Comparison of ENCODE assay signal across 13 mouse cellular contexts in genomic region chr5:116518047-116518446, GRCm38 (mm10).
DNase-seq lines count a peak whose midpoint lies in the region; ATAC-seq lines count a peak whose summit lies in the region.
"Had no signal": no experiment of that assay in that cellular context is flagged by ENCODE, and none has a peak within 500 bp of the region (broad histone marks: within the 10 kb centered on the region; RNA-seq: fewer than 3 reads in every experiment).

No protein-coding gene starts in this region.

- no peaks in the 10 kb centered on the region for H3K4me1 ChIP-seq in hindbrain, embryonic 10.5 days (replicated peaks)
- H3K4me1 ChIP-seq in hindbrain, embryonic 13.5 days (replicated peaks): peaks cover 25% of the 10 kb centered on the region
- H3K4me1 ChIP-seq in midbrain, embryonic 14.5 days (ENCODE audit: control insufficient read depth, insufficient read depth, low read length): 0 out of 2 replicates have a peak, but pooled peaks cover 11% of the 10 kb centered on the region
- H3K4me1 ChIP-seq in midbrain, embryonic 16.5 days (ENCODE audit: control insufficient read depth, insufficient read depth, low read length): peaks cover 8% of the 10 kb centered on the region
- no peaks in the 10 kb centered on the region for H3K4me1 ChIP-seq in limb, embryonic 10.5 days
- H3K4me1 ChIP-seq: embryonic facial prominence, embryonic 13.5 days; lung, embryonic 15.5 days had no signal

- WGBS in hindbrain, embryonic 10.5 days: 29% methylated on average over 4 of the region's 4 CpGs
- 23% methylated on average over 4 of the region's 4 CpGs for WGBS in hindbrain, embryonic 13.5 days
- 24% methylated on average over 4 of the region's 4 CpGs for WGBS in midbrain, embryonic 14.5 days
- 20% methylated on average over 4 of the region's 4 CpGs for WGBS in midbrain, embryonic 16.5 days
- 31% methylated on average over 4 of the region's 4 CpGs for WGBS in limb, embryonic 10.5 days

- no peaks in the 10 kb centered on the region for H3K27me3 ChIP-seq in hindbrain, embryonic 10.5 days (ENCODE audit: insufficient read depth, poor library complexity, severe bottlenecking)
- no peaks in the 10 kb centered on the region for H3K27me3 ChIP-seq in hindbrain, embryonic 13.5 days
- H3K27me3 ChIP-seq in midbrain, embryonic 14.5 days (ENCODE audit: control insufficient read depth, insufficient read depth, low read length): no peaks in the 10 kb centered on the region
- H3K27me3 ChIP-seq in midbrain, embryonic 16.5 days (ENCODE audit: control insufficient read depth, insufficient read depth, low read depth, low read length): no peaks in the 10 kb centered on the region
- H3K27me3 ChIP-seq in limb, embryonic 10.5 days (ENCODE audit: low read depth, poor library complexity, severe bottlenecking): no peaks in the 10 kb centered on the region
- H3K27me3 ChIP-seq: CH12.LX; embryonic facial prominence, embryonic 13.5 days; lung, embryonic 15.5 days had no signal

- DNase-seq in hindbrain, embryonic 10.5 days (ENCODE audit: low spot score): peak; percentile 39
- DNase-seq in midbrain, embryonic 14.5 days: no peak
- DNase-seq in adrenal gland, postnatal 25 days: peak; percentile 38
- DNase-seq in limb, embryonic 10.5 days (ENCODE audit: low spot score): peak; percentile 65
- no peak for DNase-seq in left cerebral cortex, postnatal 25 days (ENCODE audit: low spot score in 2 of 2)
- DNase-seq: cerebellum, adult 11 months; forebrain, postnatal 0 days had no signal

- H3K27ac ChIP-seq in hindbrain, embryonic 10.5 days: no peak overlapping the region
- H3K27ac ChIP-seq in hindbrain, embryonic 13.5 days: no peak overlapping the region
- peak overlapping the region; percentile 20; the same call in 1 of the 2 replicates for H3K27ac ChIP-seq in midbrain, embryonic 14.5 days (replicated peaks; ENCODE audit: low read depth, low read length)
- no peak overlapping the region for H3K27ac ChIP-seq in midbrain, embryonic 16.5 days (ENCODE audit: low read length)
- H3K27ac ChIP-seq in limb, embryonic 10.5 days: no peak overlapping the region
- H3K27ac ChIP-seq: embryonic facial prominence, embryonic 13.5 days; lung, embryonic 15.5 days had no signal

- H3K4me3 ChIP-seq in hindbrain, embryonic 10.5 days: no peak overlapping the region
- H3K4me3 ChIP-seq in hindbrain, embryonic 13.5 days: no peak overlapping the region
- no peak overlapping the region for H3K4me3 ChIP-seq in midbrain, embryonic 14.5 days (replicated peaks; ENCODE audit: low read depth, low read length)
- no peak overlapping the region for H3K4me3 ChIP-seq in midbrain, embryonic 16.5 days (ENCODE audit: low read depth, low read length)
- no peak overlapping the region for H3K4me3 ChIP-seq in limb, embryonic 10.5 days
- H3K4me3 ChIP-seq: embryonic facial prominence, embryonic 13.5 days; lung, embryonic 15.5 days had no signal

- H3K9me3 ChIP-seq in hindbrain, embryonic 10.5 days: no peaks in the 10 kb centered on the region
- no peaks in the 10 kb centered on the region for H3K9me3 ChIP-seq in hindbrain, embryonic 13.5 days
- H3K9me3 ChIP-seq in midbrain, embryonic 14.5 days (ENCODE audit: control insufficient read depth, low read length): no peaks in the 10 kb centered on the region
- no peaks in the 10 kb centered on the region for H3K9me3 ChIP-seq in midbrain, embryonic 16.5 days (replicated peaks; ENCODE audit: control insufficient read depth, low read length, poor library complexity, severe bottlenecking)
- no peaks in the 10 kb centered on the region for H3K9me3 ChIP-seq in limb, embryonic 10.5 days (replicated peaks)
- H3K9me3 ChIP-seq: embryonic facial prominence, embryonic 13.5 days; lung, embryonic 15.5 days had no signal

- intact Hi-C loops in left cerebral cortex, postnatal 25 days (cut with DNase I): no loop called here

- H3K4me2 ChIP-seq in hindbrain, embryonic 13.5 days: no peak overlapping the region
- no peak overlapping the region for H3K4me2 ChIP-seq in midbrain, embryonic 14.5 days (ENCODE audit: low read length)
- H3K4me2 ChIP-seq in midbrain, embryonic 16.5 days (ENCODE audit: low read length): no peak overlapping the region
- H3K4me2 ChIP-seq: embryonic facial prominence, embryonic 13.5 days; lung, embryonic 15.5 days had no signal

- ATAC-seq in hindbrain, embryonic 13.5 days (ENCODE audit: low FRiP score): no peak
- no peak for ATAC-seq in midbrain, embryonic 14.5 days (ENCODE audit: low FRiP score, low TSS enrichment)
- ATAC-seq in midbrain, embryonic 16.5 days: no peak
- ATAC-seq: forebrain, postnatal 0 days; hindbrain, embryonic 16.5 days had no signal

- no peak overlapping the region for H3K9ac ChIP-seq in hindbrain, embryonic 13.5 days
- no peak overlapping the region for H3K9ac ChIP-seq in midbrain, embryonic 14.5 days (replicated peaks; ENCODE audit: low read length)
- no peak overlapping the region for H3K9ac ChIP-seq in midbrain, embryonic 16.5 days (ENCODE audit: low read depth, low read length)
- H3K9ac ChIP-seq: embryonic facial prominence, embryonic 13.5 days; forebrain, postnatal 0 days; lung, embryonic 15.5 days had no signal

- peaks cover 15% of the 10 kb centered on the region; the same call in 1 of the 2 replicates for H3K36me3 ChIP-seq in hindbrain, embryonic 10.5 days
- H3K36me3 ChIP-seq in hindbrain, embryonic 13.5 days: 0 out of 2 replicates have a peak, but pooled peaks cover 2% of the 10 kb centered on the region
- no peaks in the 10 kb centered on the region for H3K36me3 ChIP-seq in midbrain, embryonic 14.5 days (ENCODE audit: control insufficient read depth, insufficient read depth, low read length)
- H3K36me3 ChIP-seq in midbrain, embryonic 16.5 days (ENCODE audit: control insufficient read depth, insufficient read depth, low read length): no peaks in the 10 kb centered on the region
- H3K36me3 ChIP-seq in limb, embryonic 10.5 days: no peaks in the 10 kb centered on the region
- H3K36me3 ChIP-seq: embryonic facial prominence, embryonic 13.5 days; lung, embryonic 15.5 days had no signal

Comparison
In these comparisons a context has a peak if more than half of its experiments do, and no peak if none do; other contexts are left out.
1. DNase-seq: peak in hindbrain, embryonic 10.5 days (single experiment), adrenal gland, postnatal 25 days (single experiment) and limb, embryonic 10.5 days (single experiment); none in midbrain, embryonic 14.5 days (single experiment) and left cerebral cortex, postnatal 25 days (0 of 2).